ENCODE assay signal across 16 mouse cellular contexts in the genomic region with DNA sequence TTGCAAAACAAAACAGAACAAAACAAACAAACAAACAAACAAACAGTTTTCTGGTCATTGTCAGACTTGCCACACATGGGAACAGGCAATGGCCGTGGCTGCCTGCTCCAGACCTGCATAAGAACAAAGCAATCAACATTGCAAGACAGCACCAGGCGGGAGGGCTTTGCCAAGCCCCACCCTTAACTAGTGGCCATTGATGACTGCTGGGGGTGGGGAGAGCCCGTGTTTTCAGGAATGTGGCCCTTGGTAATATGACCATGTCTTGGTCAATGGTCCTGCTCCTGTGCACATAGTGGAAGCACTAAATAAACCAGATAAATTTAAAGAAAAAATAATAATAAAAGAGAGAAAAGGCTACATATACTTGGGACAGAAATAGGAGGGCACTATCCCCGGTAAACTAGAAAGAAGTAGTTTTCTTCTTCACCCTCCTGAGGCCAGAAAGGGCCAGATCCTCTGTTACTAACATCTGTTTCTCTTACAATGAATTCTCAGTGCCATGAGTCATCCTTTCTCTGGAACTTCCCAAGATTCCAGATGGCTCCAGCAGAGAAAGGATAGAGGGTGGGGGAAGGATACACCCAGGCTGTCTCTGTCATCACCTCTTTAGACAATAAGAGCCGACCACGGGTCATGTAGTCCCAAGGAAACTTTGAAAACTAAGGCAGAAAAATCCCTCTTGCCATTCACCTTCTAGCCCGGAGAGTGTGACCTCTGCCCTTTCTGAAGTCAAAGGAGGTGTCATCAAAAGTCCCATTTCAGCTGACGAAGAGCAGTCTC. TPM values are rescaled to one million over a fixed set of nuclear protein-coding genes. Genes with fewer than 3 reads are reported as not detected.
DNase-seq lines count a peak whose midpoint lies in the region; ATAC-seq and TF ChIP-seq lines count a peak whose summit lies in the region.
"Had no signal": no experiment of that assay in that cellular context is flagged by ENCODE, and none has a peak within 500 bp of the region (broad histone marks: within the 10 kb centered on the region; RNA-seq: fewer than 3 reads in every experiment).

No protein-coding gene starts in this region.

- no peaks in the 10 kb centered on the region for H3K27me3 ChIP-seq in limb, embryonic 14.5 days (ENCODE audit: control insufficient read depth, insufficient read depth, low read length)
- H3K27me3 ChIP-seq in limb, embryonic 10.5 days (ENCODE audit: low read depth, poor library complexity, severe bottlenecking) = no peaks in the 10 kb centered on the region
- H3K27me3 ChIP-seq: limb, embryonic 12.5 days; midbrain, embryonic 13.5 days had no signal

- 0 out of 2 replicates have a peak, but pooled peaks cover 4% of the 10 kb centered on the region for H3K4me1 ChIP-seq in limb, embryonic 14.5 days (ENCODE audit: control insufficient read depth, insufficient read depth, low read length)
- peaks cover 14% of the 10 kb centered on the region for H3K4me1 ChIP-seq in limb, embryonic 10.5 days
- peaks cover 11% of the 10 kb centered on the region for H3K4me1 ChIP-seq in brown adipose tissue, adult 24 weeks (ENCODE audit: control insufficient read depth, insufficient read depth, insufficient read length, low read length)

- no peak for ATAC-seq in limb, embryonic 14.5 days (ENCODE audit: low FRiP score, low read depth)
- ATAC-seq: forebrain, embryonic 16.5 days; liver, postnatal 0 days; midbrain, embryonic 13.5 days had no signal

- H3K9me3 ChIP-seq in limb, embryonic 14.5 days (ENCODE audit: control insufficient read depth, low read length) = no peaks in the 10 kb centered on the region
- H3K9me3 ChIP-seq in limb, embryonic 10.5 days (replicated peaks) = no peaks in the 10 kb centered on the region
- H3K9me3 ChIP-seq: limb, embryonic 12.5 days; midbrain, embryonic 13.5 days had no signal

- WGBS in limb, embryonic 14.5 days = 43% methylated on average over 8 of the region's 8 CpGs
- 54% methylated on average over 8 of the region's 8 CpGs for WGBS in limb, embryonic 10.5 days

- TF ChIP-seq POLR2A in limb, embryonic 14.5 days (IDR thresholded peaks at IDR 0.05; ENCODE audit: borderline replicate concordance, extremely low read depth, insufficient read depth, insufficient read length) = no peak

- peak; percentile 38 for DNase-seq in limb, embryonic 14.5 days (ENCODE audit: low spot score)
- no peak for DNase-seq in limb, embryonic 10.5 days (ENCODE audit: low spot score)
- peak; percentile 82 for DNase-seq in NIH3T3 (ENCODE audit: low read depth)
- DNase-seq in lung, postnatal 14 days = peak; percentile 21
- DNase-seq in cerebellum, postnatal 25 days = no peak
- no peak for DNase-seq in adrenal gland, postnatal 14 days
- DNase-seq: cerebellum, postnatal 36 days; kidney, postnatal 36 days; liver, postnatal 0 days had no signal

- H3K36me3 ChIP-seq in limb, embryonic 14.5 days (ENCODE audit: control insufficient read depth, insufficient read depth, low read length) = no peaks in the 10 kb centered on the region
- no peaks in the 10 kb centered on the region for H3K36me3 ChIP-seq in limb, embryonic 10.5 days
- H3K36me3 ChIP-seq: limb, embryonic 12.5 days; midbrain, embryonic 13.5 days had no signal

- no peak overlapping the region for H3K4me3 ChIP-seq in limb, embryonic 14.5 days (replicated peaks; ENCODE audit: low read length)
- no peak overlapping the region for H3K4me3 ChIP-seq in limb, embryonic 10.5 days
- no peak overlapping the region for H3K4me3 ChIP-seq in brown adipose tissue, adult 24 weeks (ENCODE audit: insufficient read depth, low read depth, low read length)
- H3K4me3 ChIP-seq: limb, embryonic 12.5 days; midbrain, embryonic 13.5 days had no signal

- no peak overlapping the region for H3K9ac ChIP-seq in limb, embryonic 14.5 days (ENCODE audit: low read depth, low read length, severe bottlenecking)
- H3K9ac ChIP-seq: limb, embryonic 12.5 days; liver, postnatal 0 days; midbrain, embryonic 13.5 days had no signal

- no peak overlapping the region for H3K27ac ChIP-seq in limb, embryonic 14.5 days (replicated peaks; ENCODE audit: low read depth, low read length)
- H3K27ac ChIP-seq in limb, embryonic 10.5 days = no peak overlapping the region
- H3K27ac ChIP-seq in brown adipose tissue, adult 24 weeks (replicated peaks; ENCODE audit: low read depth, low read length) = peak overlapping the region; percentile 41; the same call in 1 of the 2 replicates
- H3K27ac ChIP-seq: limb, embryonic 12.5 days; midbrain, embryonic 13.5 days had no signal

- H3K4me2 ChIP-seq in limb, embryonic 14.5 days (replicated peaks; ENCODE audit: low read depth, low read length, severe bottlenecking) = no peak overlapping the region
- H3K4me2 ChIP-seq: limb, embryonic 12.5 days; midbrain, embryonic 13.5 days had no signal

RNA-seq across cellular contexts. Expression of a gene that starts 23.8 kb away (rescaled TPM):
- 4.7 and 7.0 TPM in 2 replicates for polyA plus RNA-seq in limb, embryonic 14.5 days (2012; rRNA removed)
- 6.3 and 7.7 TPM in 2 replicates for polyA plus RNA-seq in limb, embryonic 14.5 days (2014; fragmentation: Nextera tagmentation; extraction: Ambion mirVana)
- 0.19 TPM in 1 of 2 replicates, not detected in the other for polyA plus RNA-seq in limb, embryonic 10.5 days (2016; fragmentation: Nextera tagmentation; extraction: Ambion mirVana)
- polyA plus RNA-seq in brown adipose tissue, adult 24 weeks (2012; ENCODE audit: insufficient read depth, insufficient read length, missing spikeins) = 3.2 and 14.0 TPM in 2 replicates
- total RNA-seq in adrenal gland, postnatal 14 days (2021) = 1.4 and 1.9 TPM in 2 replicates
- total RNA-seq: layer of hippocampus, postnatal 25 days had no signal

RNA-seq across cellular contexts. Expression of a gene that starts 26.8 kb away (rescaled TPM):
- polyA plus RNA-seq in limb, embryonic 14.5 days (2012; rRNA removed) = not detected in 2 replicates
- not detected in 2 replicates for polyA plus RNA-seq in limb, embryonic 14.5 days (2014; fragmentation: Nextera tagmentation; extraction: Ambion mirVana)
- not detected in 2 replicates for polyA plus RNA-seq in limb, embryonic 10.5 days (2016; fragmentation: Nextera tagmentation; extraction: Ambion mirVana)
- not detected in 2 replicates for polyA plus RNA-seq in brown adipose tissue, adult 24 weeks (2012; ENCODE audit: insufficient read depth, insufficient read length, missing spikeins)
- total RNA-seq in adrenal gland, postnatal 14 days (2021) = not detected in 2 replicates
- total RNA-seq: layer of hippocampus, postnatal 25 days had no signal
- polyA plus RNA-seq: forebrain, embryonic 16.5 days; heart, embryonic 14.5 days; limb, embryonic 12.5 days; liver, postnatal 0 days; midbrain, embryonic 13.5 days; spleen, adult 2 months had no signal

RNA-seq across cellular contexts. Expression of a gene that starts 33.9 kb away (rescaled TPM):
- 1.2 and 1.5 TPM in 2 replicates for polyA plus RNA-seq in limb, embryonic 14.5 days (2012; rRNA removed)
- 4.3 and 4.6 TPM in 2 replicates for polyA plus RNA-seq in limb, embryonic 14.5 days (2014; fragmentation: Nextera tagmentation; extraction: Ambion mirVana)
- polyA plus RNA-seq in limb, embryonic 10.5 days (2016; fragmentation: Nextera tagmentation; extraction: Ambion mirVana) = not detected in 2 replicates
- 3.4 and 10.1 TPM in 2 replicates for polyA plus RNA-seq in brown adipose tissue, adult 24 weeks (2012; ENCODE audit: insufficient read depth, insufficient read length, missing spikeins)
- total RNA-seq in adrenal gland, postnatal 14 days (2021) = not detected in 2 replicates
- total RNA-seq: layer of hippocampus, postnatal 25 days had no signal
- polyA plus RNA-seq: limb, embryonic 12.5 days; spleen, adult 2 months had no signal

RNA-seq across cellular contexts. Expression of a gene that starts 43.3 kb away (rescaled TPM):
- 1.3 and 1.5 TPM in 2 replicates for polyA plus RNA-seq in limb, embryonic 14.5 days (2012; rRNA removed)
- polyA plus RNA-seq in limb, embryonic 14.5 days (2014; fragmentation: Nextera tagmentation; extraction: Ambion mirVana) = 0.62 and 0.72 TPM in 2 replicates
- 1.1 and 2.3 TPM in 2 replicates for polyA plus RNA-seq in limb, embryonic 10.5 days (2016; fragmentation: Nextera tagmentation; extraction: Ambion mirVana)
- polyA plus RNA-seq in brown adipose tissue, adult 24 weeks (2012; ENCODE audit: insufficient read depth, insufficient read length, missing spikeins) = not detected in 2 replicates
- 1.7 and 2.7 TPM in 2 replicates for total RNA-seq in adrenal gland, postnatal 14 days (2021)
- polyA plus RNA-seq: heart, embryonic 14.5 days; liver, postnatal 0 days had no signal

RNA-seq across cellular contexts. Expression of a gene that starts 46.0 kb away (rescaled TPM):
- polyA plus RNA-seq in limb, embryonic 14.5 days (2012; rRNA removed) = 4.3 and 5.8 TPM in 2 replicates
- polyA plus RNA-seq in limb, embryonic 14.5 days (2014; fragmentation: Nextera tagmentation; extraction: Ambion mirVana) = 4.0 and 4.9 TPM in 2 replicates
- not detected in 2 replicates for polyA plus RNA-seq in limb, embryonic 10.5 days (2016; fragmentation: Nextera tagmentation; extraction: Ambion mirVana)
- polyA plus RNA-seq in brown adipose tissue, adult 24 weeks (2012; ENCODE audit: insufficient read depth, insufficient read length, missing spikeins) = 50.1 and 51.7 TPM in 2 replicates
- 5.1 and 7.8 TPM in 2 replicates for total RNA-seq in adrenal gland, postnatal 14 days (2021)
- polyA plus RNA-seq: forebrain, embryonic 16.5 days; limb, embryonic 12.5 days; liver, postnatal 0 days; midbrain, embryonic 13.5 days had no signal

Comparison
In these comparisons a context has a peak if more than half of its experiments do, and no peak if none do; other contexts are left out.
1. DNase-seq: peak in limb, embryonic 14.5 days (single experiment), NIH3T3 (single experiment) and lung, postnatal 14 days (single experiment); none in limb, embryonic 10.5 days (single experiment), cerebellum, postnatal 25 days (0 of 2) and adrenal gland, postnatal 14 days (single experiment).